Mouse (Mus musculus) ES-Bruce4 (cell line): ENCODE results near the gene Fbxo21. TPM values are rescaled to one million over a fixed set of nuclear protein-coding genes. Genes with fewer than 3 reads are reported as not detected.

Source experiments
- H3K27ac ChIP-seq: 2 replicates; pipeline ENCODE4 v1.5.1; 2012; ENCODE audit warnings: low read length, inconsistent platforms; ENCODE audit not compliant: insufficient read depth
- H3K27me3 ChIP-seq: 2 replicates; pipeline ENCODE4 v1.6.1; 2012; ENCODE audit warnings: mild to moderate bottlenecking, low read length, inconsistent platforms; ENCODE audit not compliant: control insufficient read depth, poor library complexity, insufficient read depth, severe bottlenecking
- H3K36me3 ChIP-seq: 2 replicates; pipeline ENCODE4 v1.6.1; 2012; ENCODE audit warnings: inconsistent platforms, mild to moderate bottlenecking, low read length, moderate library complexity; ENCODE audit not compliant: control insufficient read depth, poor library complexity, insufficient read depth, severe bottlenecking
- H3K4me1 ChIP-seq: one replicate; pipeline ENCODE4 v1.8.1; 2011; ENCODE audit warnings: low read length; ENCODE audit not compliant: control insufficient read depth, insufficient read depth
- H3K4me3 ChIP-seq: 2 replicates; pipeline ENCODE4 v1.5.1; 2011; ENCODE audit warnings: low read depth, mild to moderate bottlenecking, low read length
- H3K9ac ChIP-seq: 2 replicates; pipeline ENCODE4 v1.6.1; 2012; ENCODE audit warnings: low read depth, mild to moderate bottlenecking, inconsistent platforms; ENCODE audit not compliant: poor library complexity, severe bottlenecking
- H3K9me3 ChIP-seq: replicated peaks from 2 replicates; pipeline ENCODE4 v1.6.1; 2012; ENCODE audit warnings: mild to moderate bottlenecking, low read length, inconsistent platforms; ENCODE audit not compliant: control insufficient read depth, poor library complexity, insufficient read depth, severe bottlenecking
- CTCF ChIP-seq: IDR thresholded peaks from one replicate; pipeline ENCODE4 v1.8.1; 2011; ENCODE audit warnings: low read depth, low read length
- EP300 ChIP-seq: IDR thresholded peaks from 2 replicates; pipeline ENCODE4 v1.6.1; 2011; ENCODE audit warnings: low read depth, low read length; ENCODE audit not compliant: insufficient read depth
- POLR2A ChIP-seq: IDR thresholded peaks from one replicate; pipeline ENCODE4 v1.8.1; 2011; ENCODE audit warnings: low read length; ENCODE audit not compliant: insufficient read depth
- polyA plus RNA-seq: library from polyadenylated mRNA; stranded (reverse); fragments of >200 nt; gene quantifications from 2 replicates; pipeline ENCODE4 v1.2.4, GENCODE M21; 2011; ENCODE audit warnings: low read depth; ENCODE audit not compliant: missing spikeins, insufficient read depth, insufficient read length

Fbxo21 gene
- polyA plus RNA-seq, 1 experiment = 60.1 TPM

DNA sequence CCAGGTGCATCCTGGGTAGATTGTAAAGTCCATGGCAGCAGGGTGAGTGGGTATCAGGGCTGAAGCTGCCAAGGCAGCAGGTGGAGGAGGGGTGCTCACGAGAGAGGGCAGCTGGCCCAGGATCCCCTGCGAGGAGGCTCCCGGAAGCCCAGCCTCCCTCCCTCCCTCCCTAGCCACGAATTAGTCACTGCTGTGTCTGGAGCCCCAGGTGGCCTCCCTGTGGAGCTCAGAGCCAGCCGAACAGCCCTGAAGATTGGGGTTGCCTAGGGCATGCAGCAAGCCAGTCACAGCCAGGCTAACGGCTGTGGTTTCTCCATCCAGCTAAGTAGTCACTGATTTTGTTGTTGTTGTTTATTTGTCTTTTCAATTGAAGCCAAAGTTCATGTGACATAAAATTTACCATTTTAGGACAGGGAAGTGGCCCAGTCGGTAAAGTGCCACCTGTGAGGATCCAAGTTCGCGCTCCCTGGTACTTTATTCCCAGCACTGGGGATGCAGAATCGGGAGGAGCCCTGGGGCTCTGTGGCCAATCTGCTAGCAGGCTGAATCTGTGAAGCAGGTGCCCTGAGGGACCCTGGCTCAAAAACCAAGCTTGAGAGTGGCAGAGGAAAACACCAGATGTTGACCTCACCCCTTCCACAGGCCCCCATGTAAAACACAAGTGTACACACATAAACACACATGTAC is 61.4 kb downstream of the Fbxo21 start:
- H3K27ac ChIP-seq = peak overlapping the region; percentile 84
- TF ChIP-seq POLR2A (peak; percentile 24), CTCF (no peak), EP300 (peak; percentile 78)
- peaks cover 4% of the 10 kb centered on the region for H3K4me1 ChIP-seq
- no peaks in the 10 kb centered on the region for H3K27me3 ChIP-seq
- H3K9ac ChIP-seq = peak overlapping the region; percentile 49
- no peaks in the 10 kb centered on the region; the same call in 1 of the 2 replicates for H3K9me3 ChIP-seq
- peak overlapping the region; percentile 62 for H3K4me3 ChIP-seq
- no peaks in the 10 kb centered on the region for H3K36me3 ChIP-seq

GRCm38 (mm10) chr5:118039241-118039668 is 62.7 kb downstream of the Fbxo21 start:
- H3K9me3 ChIP-seq = no peaks in the 10 kb centered on the region; the same call in 1 of the 2 replicates
- TF ChIP-seq EP300 (0 out of 2 replicates have a peak, but pooled peaks have one; percentile 3), CTCF (no peak)
- no peaks in the 10 kb centered on the region for H3K4me1 ChIP-seq
- no peaks in the 10 kb centered on the region for H3K27me3 ChIP-seq
- H3K27ac ChIP-seq = peak overlapping the region; percentile 77
- H3K4me3 ChIP-seq = peak overlapping the region; percentile 47
- peak overlapping the region; percentile 79 for H3K9ac ChIP-seq
- H3K36me3 ChIP-seq = no peaks in the 10 kb centered on the region

GRCm38 (mm10) chr5:118042599-118042998 is 66.1 kb downstream of the Fbxo21 start:
- no peaks in the 10 kb centered on the region for H3K9me3 ChIP-seq
- H3K9ac ChIP-seq = no peak overlapping the region
- H3K4me1 ChIP-seq = no peaks in the 10 kb centered on the region
- TF ChIP-seq CTCF (no peak), EP300 (no peak), POLR2A (no peak)
- H3K27me3 ChIP-seq = no peaks in the 10 kb centered on the region
- H3K27ac ChIP-seq = no peak overlapping the region
- no peak overlapping the region for H3K4me3 ChIP-seq
- no peaks in the 10 kb centered on the region for H3K36me3 ChIP-seq

DNA sequence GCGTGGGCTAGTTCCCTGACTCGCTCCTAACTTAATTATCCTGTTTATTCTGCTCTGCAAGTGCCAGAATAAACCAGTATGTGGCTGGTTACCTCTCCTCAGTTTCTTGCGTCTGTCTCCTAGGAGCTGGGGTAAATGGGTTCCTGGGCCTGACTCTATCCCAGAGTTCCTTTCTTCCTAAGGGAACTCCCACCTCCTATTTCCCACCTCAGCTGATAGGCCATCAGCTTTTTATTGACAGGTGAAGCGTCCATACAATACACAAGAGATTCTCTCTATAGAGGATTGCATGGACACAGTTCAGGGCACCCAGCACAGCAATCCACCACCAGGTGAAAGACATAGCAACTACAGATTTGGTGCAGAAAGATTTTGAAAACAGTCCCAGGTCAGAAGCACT is 67.2 kb downstream of the Fbxo21 start:
- Histone ChIP-seq H3K36me3 (no peaks in the 10 kb centered on the region), H3K9me3 (no peaks in the 10 kb centered on the region), H3K4me1 (no peaks in the 10 kb centered on the region), H3K27ac (no peak overlapping the region), H3K27me3 (no peaks in the 10 kb centered on the region), H3K9ac (no peak overlapping the region), H3K4me3 (no peak overlapping the region)
- TF ChIP-seq POLR2A = no peak

- TF ChIP-seq EP300 (no peak), POLR2A (no peak), CTCF (no peak)
- Histone ChIP-seq H3K9me3 (no peaks in the 10 kb centered on the region), H3K36me3 (no peaks in the 10 kb centered on the region), H3K27ac (no peak overlapping the region), H3K4me1 (no peaks in the 10 kb centered on the region), H3K4me3 (no peak overlapping the region), H3K9ac (no peak overlapping the region), H3K27me3 (no peaks in the 10 kb centered on the region)
Observed at GRCm38 (mm10) chr5:118044907-118045306, 68.4 kb downstream of the Fbxo21 start.

DNA sequence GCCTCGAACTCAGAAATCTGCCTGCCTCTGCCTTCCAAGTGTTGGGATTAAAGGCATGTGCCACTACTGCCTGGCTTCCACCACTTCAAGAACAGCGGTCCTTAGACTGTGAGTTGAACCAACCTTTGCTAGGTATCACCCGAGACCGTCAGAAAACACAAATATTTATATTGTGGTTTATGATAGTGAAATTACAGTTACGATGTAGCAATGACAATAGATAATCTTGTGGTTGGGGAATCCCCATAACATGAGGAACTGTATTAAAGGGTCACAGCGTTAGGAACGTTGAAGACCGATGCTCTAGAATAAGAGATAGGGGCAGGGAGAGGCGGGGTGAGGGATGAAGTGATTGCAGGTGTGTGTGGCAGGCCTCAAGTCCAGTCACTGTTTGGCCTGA is 68.9 kb downstream of the Fbxo21 start:
- H3K36me3 ChIP-seq = no peaks in the 10 kb centered on the region
- H3K9me3 ChIP-seq = no peaks in the 10 kb centered on the region
- H3K9ac ChIP-seq = no peak overlapping the region
- no peak for TF ChIP-seq POLR2A
- TF ChIP-seq CTCF = no peak
- TF ChIP-seq EP300 = no peak
- H3K27me3 ChIP-seq = no peaks in the 10 kb centered on the region
- no peaks in the 10 kb centered on the region for H3K4me1 ChIP-seq
- no peak overlapping the region for H3K27ac ChIP-seq
- H3K4me3 ChIP-seq = no peak overlapping the region
